Mouse (Mus musculus): ENCODE data around the gene Ccr9.
"Not testable (repeated sequence)": the region's sequence is repeated elsewhere in the genome, so short reads cannot be mapped to it uniquely, and the experiment has no call there.

The Ccr9 gene

DNA sequence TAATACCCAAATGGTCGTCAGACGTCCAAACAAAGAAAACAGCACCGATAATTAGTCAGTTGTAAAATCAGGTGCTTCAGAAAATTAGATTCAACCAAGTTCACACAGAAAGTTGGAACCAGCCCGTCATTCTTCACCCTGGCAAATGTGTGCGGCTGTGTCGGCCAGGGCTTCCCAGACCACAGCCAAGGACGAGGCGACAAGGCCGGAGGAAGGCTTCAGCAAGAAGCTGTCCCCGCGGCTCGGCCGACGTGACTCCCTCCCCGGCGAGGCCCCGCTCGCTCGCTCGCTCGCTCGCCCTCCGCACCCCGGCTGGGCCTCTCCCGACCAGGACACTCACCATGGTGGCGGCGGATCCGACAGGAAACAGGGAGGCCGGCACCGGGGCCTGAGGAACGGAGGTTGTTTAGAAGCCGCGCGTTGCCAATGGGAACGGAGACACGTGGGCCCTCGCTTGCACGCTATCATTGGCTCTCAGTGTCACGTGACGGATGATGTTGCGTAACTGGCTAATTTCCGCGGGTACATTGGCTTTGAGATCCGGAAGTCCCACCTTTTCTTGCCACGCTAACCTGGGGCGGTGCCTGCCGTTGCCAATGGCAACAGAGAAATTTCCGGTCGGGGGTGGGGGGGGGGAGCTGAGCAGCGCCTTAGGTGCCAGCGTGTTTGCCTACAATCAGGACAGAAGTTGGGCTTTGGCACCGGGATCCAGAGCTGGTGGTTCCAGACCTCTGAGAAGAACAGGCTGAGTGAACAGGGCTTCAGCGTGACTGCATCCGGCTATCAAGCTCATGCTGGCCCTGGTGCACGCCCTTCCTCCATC, 39.2 kb downstream of the Ccr9 start, which contains the start of gene Lztfl1:
TSS of gene Lztfl1 (minus strand) at position 512 of the 823 bp plus-strand sequence.
- DNase-seq: peak; percentile 96

DNA sequence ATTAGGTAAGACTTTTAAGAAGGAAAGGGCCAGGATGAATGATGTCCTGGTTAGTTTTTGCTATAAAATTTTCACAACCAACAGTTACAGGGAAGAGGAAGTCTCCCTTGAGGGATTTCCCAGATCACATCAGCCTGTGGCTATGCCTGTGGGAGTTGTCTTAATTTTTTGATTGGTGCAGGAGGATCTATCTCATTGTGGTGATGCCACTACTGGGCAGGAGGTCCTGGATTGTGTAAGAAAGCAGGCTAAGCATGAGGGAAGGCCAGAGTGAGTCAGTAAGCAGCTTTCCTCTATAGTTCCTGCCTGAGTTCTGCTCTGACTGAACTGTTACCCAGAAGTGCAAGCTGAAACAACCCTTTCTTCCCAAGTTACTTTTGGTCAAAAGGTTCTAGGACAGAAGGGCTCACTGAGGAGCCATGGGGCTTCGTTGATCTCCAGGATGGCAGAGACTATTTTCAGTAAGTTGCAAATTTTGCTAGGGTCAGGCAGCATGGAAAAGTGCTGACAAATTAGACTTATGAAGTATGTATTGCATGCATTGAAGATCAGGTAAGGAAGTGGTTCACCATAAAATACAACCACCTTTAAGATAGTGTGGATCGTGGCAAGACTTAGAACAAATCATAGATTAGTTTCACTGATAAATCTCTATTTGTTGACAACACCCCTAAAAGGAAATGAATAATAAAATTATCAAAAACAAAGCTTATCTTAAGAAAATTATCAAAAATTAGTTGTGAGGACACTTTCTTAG, 44.7 kb downstream of the Ccr9 start:
- no peak for DNase-seq

DNA sequence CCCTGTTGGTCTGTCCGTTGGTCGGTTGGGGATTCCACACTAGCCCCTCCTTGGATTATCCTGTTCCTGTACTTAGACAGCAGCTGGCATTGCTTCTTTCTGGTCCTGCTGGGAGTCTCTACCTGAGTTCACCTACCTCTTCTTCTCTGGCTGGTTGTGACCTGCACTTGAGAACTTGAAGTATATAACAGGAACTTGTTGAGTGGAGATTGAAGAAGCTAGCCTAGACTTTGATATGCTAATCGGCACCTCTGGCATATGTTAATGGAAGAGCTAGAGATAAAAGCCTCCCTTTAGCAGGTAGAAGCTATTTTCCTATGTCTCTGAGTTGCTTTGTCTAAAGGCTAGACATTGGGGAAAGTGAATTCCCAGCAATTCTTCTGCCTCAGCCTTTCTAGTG, 53.0 kb downstream of the Ccr9 start:
- no peak for DNase-seq

DNA sequence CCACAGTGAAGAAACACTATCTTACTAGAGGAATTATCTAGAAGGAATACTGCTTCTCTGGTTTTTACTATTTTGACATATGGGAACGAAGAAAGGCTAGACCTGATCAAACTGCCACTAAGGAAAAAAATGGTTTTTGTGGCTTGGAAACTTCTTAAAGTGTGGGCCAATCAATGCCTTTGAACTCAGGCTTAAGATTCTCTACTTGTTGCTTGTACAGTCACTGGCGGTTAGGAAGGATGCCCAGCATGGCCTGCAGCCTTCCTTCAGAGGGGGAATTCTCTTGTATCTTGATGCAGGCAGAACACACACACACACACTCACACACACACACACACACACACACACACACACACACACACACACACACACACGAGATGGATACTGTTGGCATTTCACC, 55.9 kb downstream of the Ccr9 start:
- DNase-seq: no peak

DNA sequence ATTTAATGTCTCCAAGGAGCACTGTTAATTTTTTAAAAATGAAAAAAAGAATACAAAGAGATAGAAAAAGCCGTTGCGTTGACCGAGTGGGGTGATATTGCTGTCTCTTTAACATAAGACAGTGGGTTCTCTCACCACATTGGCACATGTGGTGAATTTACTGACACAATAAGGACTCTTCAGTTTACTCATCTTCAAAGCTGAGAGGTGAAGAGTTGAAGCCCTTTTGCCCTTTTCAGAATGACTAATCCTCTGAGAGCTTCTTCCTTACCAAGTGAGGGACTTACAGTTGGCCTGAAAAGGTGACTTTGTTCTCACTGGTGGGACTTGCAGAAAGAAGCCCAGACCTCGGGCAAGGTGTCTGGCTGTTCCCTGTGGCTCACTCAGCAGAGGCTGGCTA, 62.6 kb downstream of the Ccr9 start:
- no peak for DNase-seq

- not testable (repeated sequence) for DNase-seq
Observed at GRCm38 (mm10) chr9:123749687-123750086, 71.4 kb downstream of the Ccr9 start.

- DNase-seq: no peak
Observed at GRCm38 (mm10) chr9:123754333-123754732, 76.1 kb downstream of the Ccr9 start.

- no peak for DNase-seq
Observed at GRCm38 (mm10) chr9:123756752-123757151, 78.5 kb downstream of the Ccr9 start.

- no peak for DNase-seq
Observed at GRCm38 (mm10) chr9:123757326-123757725, 79.1 kb downstream of the Ccr9 start.

DNA sequence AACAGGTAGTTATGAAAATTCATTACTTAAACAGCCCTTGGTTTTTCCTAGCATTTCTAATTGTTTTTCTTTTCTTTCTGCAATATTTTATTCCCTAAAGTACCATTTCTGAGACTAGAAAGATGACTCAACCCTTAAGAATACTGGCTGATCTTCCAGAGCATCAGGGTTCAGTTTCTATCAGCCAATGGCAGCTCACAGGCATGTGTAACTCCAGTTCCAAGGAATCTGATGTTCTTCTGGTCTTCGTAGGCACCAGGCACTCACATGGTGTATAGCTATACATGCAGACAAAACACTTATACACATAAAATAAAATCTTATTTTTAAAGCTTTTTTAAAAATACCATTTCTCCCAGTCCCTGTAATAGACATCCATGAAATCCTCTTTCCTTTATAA, 79.9 kb downstream of the Ccr9 start:
- DNase-seq: no peak

DNA sequence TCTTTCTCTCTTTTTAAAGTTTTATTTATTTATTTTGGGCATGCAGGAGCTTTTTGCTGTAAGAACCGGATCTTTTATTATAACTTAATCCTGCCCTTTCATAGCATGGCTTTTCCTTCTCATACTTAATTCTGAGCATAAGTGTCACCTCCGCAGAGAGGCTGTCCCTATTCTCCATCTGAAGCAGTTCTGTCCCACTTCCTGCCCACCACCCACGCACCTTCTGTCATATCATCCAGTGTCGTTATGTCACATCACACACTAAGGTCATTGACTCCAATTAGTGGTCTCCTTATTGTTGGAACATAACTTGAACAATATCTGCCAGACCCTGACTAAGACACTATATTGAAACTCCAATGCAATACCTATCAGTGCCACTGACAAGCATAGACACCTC, 80.4 kb downstream of the Ccr9 start:
- no peak for DNase-seq

- DNase-seq: no peak
Observed at GRCm38 (mm10) chr9:123760806-123761205, 82.6 kb downstream of the Ccr9 start.

- no peak for DNase-seq
Observed at GRCm38 (mm10) chr9:123762886-123763285, 84.6 kb downstream of the Ccr9 start.

DNA sequence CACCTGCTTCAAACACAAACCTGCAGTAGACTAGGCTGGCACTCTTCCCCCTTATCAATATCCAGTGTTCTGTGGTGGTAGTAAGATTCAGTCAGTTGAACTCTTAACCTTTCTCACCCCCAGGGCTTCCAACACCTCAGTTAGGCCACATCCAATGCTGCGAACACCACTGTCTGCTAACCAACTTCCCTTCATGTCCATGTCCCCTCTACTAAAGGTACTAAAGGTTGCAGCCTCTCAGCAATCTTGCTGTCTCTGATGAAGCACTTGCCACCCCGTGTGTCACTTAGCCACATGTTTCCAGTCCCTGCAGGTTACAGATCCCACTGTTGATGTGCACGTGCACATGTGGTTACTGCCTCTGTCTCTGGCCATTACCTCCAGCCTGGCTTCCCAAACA, 85.5 kb downstream of the Ccr9 start:
- no peak for DNase-seq

DNA sequence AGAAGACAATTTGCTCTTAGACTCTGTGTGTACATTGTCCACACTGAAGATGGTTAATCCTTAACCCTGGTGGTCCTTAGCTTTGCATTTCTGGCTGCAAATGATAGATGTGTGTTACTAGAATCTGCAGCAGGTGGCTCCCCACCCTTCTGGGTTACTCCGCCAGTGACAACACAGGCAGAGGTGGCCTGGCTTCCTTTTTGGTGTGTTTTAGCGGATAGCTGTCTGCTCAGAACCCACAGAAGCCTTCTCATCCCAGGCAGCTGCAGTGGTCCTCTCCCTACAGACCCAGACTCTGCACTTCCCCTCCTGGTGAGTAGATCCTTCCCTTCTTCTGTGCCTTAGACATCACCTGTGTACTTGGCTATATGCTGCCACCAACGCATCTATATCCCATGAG, 88.8 kb downstream of the Ccr9 start:
- DNase-seq: no peak

GRCm38 (mm10) chr9:123768443-123768842, 90.2 kb downstream of the Ccr9 start:
- DNase-seq: no peak

GRCm38 (mm10) chr9:123769532-123769931, 91.3 kb downstream of the Ccr9 start:
- DNase-seq: no peak

- not testable (repeated sequence) for DNase-seq
Observed at GRCm38 (mm10) chr9:123773299-123773698, 95.1 kb downstream of the Ccr9 start.

DNA sequence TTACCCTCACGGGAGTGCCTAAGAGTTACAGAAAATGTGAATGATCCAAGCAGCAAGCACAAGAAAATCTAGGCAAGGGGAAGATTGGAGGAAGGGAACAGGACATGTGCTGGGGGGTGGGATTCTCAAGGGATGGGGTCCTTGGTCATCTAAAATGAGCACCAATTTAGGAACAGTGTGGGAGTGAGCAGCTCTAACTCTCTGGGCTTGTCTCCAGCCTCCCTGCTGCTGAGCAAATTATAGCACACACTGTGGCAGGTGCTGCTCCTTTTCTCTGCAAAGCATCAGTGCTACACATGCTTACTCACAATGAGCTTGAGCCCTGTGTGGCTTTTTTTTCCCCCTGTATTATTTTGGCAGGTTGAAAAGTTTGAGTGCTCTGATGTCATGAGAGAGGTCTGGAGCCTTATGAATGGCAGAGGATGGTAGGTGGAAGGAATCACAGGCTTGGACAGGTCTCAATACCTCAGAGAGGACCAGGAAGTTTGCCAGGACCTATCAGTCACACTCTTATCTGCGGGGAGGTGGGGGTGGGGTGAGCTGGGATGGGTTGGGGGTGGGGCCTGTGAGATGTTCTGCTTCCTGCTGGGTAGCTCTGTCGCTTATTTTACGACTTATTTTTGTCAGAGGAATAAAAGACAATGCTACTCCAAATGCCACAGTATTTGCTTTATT, 110.8 kb downstream of the Ccr9 start:
- DNase-seq: no peak

GRCm38 (mm10) chr9:123796174-123796573, 117.9 kb downstream of the Ccr9 start:
- no peak for DNase-seq

GRCm38 (mm10) chr9:123801527-123801926, 123.3 kb downstream of the Ccr9 start:
- no peak for DNase-seq

- DNase-seq: no peak
Observed at GRCm38 (mm10) chr9:123802421-123802820, 124.2 kb downstream of the Ccr9 start.

DNA sequence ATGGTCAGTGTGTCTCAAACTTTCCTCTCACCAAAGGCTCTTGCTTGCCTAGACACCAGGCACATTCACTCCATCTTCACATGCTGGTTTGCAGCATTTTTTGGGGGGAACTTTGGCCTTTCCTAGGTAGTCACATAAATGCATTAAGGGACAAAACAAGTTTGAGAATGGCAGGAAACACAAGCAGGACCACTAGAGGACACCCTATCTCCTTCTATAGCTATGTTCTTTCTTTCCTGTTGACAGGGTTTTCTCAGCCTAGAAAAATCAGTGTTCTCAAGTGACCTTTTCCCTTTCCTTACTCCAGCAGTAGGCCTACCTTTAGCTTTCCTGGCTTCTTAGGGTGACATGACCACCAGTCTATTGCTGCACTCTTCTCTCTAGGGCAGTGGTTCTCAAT, 124.7 kb downstream of the Ccr9 start:
- DNase-seq: no peak

DNA sequence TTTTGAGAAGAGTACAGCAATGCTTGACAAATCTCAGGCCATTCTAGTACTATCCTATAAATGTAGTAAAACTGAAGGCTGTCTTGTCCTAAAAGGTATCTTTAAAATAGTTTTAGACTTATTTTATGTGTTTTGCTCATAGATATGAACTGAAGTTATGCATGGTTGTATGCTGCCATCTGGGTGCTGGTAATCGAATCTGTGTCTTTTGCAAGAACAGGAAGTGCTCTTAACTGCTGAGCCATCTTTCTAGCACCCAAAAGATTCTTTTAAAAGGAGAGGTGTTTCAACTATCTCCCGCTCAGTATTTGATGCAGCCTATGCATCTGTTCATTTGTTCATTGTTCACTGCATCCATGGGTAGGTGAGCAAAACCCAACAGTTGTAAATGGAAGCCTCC, 127.0 kb downstream of the Ccr9 start:
- DNase-seq: no peak
